Mouse (Mus musculus) frontal cortex, adult 2 months (tissue): ENCODE measurements around the gene Tmem156. TPM values are rescaled to one million over a fixed set of nuclear protein-coding genes. Genes with fewer than 3 reads are reported as not detected.
"Not testable (repeated sequence)": the region's sequence is repeated elsewhere in the genome, so short reads cannot be mapped to it uniquely, and the experiment has no call there.

Experiments used
- DNase-seq, 2 experiments: peaks; one replicate each; pipeline ENCODE4 v3.0.0; 2022; ENCODE audit warnings: low spot score in 1 of 2; ENCODE audit errors: extremely low spot score in 1 of 2
- polyA plus RNA-seq: library from polyadenylated mRNA; depleted of rRNA; stranded (reverse); fragments of >200 nt; gene quantifications from 2 replicates; pipeline ENCODE4 v1.2.3, GENCODE M21; 2012; rRNA removed

Tmem156 gene
- polyA plus RNA-seq: 0.40 and 0.44 TPM in 2 replicates

GRCm38 (mm10) chr5:65091921-65092320 is at the start of gene Tmem156:
Gene Tmem156, minus strand, starts transcription at chr5:65092132.
- no peak for DNase-seq

DNA sequence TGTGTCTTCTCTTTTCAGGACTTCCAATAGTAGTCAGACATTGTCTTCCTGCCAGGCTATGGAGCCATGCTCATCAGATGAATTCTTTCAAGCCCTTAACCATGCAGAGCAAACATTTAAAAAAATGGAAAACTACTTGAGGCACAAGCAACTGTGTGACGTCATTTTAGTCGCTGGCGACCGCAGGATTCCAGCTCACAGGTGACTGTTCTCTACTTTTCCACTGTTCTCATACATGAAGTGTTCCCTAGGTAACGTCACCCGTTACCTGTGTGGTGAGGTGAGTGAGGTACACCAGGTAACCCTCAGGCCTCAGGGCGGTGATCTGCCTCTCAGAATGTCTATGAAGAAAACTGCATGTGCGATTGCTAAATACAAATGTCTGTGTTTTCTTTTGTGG is 49.3 kb upstream of the Tmem156 start:
- no peak for DNase-seq

DNA sequence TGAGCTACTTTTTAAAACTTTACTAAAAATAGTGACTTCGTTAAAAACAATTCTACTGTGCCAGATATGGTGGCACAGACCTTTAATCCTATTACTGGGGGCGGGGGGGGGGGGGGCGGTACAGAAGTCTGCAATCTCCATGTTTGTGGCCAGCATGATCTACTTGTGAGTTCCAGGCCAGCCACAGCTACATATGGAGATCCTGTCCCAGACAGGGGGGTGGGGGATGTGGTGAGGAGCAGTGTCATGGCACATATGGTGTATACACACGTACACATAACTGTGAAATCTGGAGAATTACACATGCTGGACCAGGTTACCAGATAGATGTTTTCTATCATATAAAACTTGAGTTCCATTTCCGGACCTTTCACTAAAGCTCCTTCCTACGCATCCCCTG is 45.1 kb upstream of the Tmem156 start:
- no peak for DNase-seq

DNA sequence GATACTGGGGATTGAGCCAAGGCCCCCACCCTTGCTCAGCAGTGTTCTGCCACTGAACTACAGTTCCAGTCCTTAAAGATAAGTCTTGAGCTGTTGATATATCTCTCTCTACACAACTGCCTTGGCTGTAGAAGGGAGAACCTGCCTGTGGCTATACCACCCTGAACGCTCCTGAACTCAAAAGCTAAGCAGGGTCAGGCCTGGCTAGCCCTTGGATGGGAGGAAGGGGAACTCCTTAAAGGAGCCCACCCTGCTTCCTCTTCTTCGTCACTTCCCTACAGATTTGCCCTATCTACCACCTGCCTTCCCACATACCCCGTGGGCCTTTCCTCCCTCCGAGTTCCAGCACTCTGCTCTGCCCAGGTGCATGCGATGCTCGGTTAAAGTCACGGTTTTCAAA is 44.2 kb upstream of the Tmem156 start:
- DNase-seq: no peak

GRCm38 (mm10) chr5:65131211-65131879 is 39.4 kb upstream of the Tmem156 start:
- DNase-seq: peak in 1 of 2 experiments; percentile 41

DNA sequence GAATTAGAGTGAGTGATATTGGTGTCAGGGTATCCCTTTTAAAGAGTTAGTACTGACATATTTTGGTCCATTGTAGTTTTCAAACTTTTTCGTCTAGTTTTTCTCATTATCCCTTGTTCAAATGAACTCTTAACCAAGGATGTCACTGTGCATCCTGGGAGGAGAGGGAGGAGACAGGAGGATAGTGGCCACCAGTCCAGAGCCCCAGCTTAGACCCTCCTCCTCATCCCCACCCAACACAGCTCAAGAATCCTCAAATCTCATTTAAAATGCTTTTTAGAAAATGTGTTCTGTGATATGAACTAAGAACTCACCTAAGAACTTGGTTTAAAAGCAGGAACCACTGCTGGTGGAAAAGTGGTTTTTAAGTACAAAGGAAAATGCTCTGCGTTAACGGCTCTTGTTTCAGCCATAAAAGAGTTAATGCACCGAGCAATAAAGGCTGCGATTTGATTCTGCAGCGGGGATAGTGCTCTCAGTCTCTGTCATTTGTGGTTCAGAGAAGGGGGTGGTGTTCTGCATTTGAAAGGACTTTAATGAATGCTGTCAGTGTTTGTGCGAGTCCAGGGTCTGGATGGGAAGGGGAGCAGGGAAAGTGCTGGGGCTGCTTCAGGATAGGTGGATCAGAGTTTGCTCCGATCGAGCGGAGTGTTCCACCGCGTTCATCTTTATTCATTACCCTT is 38.7 kb upstream of the Tmem156 start:
- DNase-seq: peak; percentile 12 to 50

DNA sequence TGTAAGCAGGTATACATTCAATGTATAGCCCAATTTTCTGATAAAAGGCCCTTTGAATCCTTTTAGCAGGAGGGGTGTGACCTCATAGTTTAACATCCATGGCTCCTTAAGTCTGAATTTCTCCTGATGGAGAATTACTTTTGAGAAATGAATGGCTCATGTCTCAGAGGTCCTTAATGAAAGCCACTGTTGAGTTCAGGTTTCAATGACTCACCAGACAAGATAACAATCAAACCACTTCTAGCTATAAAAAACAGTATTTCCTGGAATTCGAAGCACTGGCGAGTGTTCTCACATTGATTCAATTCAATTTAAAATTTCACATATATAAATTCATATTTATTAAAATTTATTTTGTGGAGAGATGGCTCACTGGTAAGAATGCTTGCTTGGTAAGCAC is 36.5 kb upstream of the Tmem156 start:
- no peak for DNase-seq

DNA sequence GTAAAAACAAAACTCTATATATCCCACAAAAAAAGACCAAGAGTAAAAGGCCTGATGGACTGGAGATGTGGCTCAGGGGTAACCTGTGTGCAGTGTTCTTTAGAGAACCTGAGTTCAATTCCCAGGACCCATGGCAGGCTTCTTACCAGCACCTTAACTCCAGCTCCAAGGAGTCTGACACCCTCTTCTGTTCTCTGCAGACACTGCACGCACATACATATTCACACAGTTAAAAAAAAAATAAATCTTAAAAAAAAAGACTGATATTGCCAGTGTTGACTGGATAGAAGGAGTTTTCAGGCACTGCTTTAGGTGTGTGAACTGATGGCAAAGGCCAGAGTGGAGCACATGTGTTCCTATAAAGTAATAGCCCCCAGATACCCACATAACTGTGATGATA is 34.2 kb upstream of the Tmem156 start:
- no peak for DNase-seq

DNA sequence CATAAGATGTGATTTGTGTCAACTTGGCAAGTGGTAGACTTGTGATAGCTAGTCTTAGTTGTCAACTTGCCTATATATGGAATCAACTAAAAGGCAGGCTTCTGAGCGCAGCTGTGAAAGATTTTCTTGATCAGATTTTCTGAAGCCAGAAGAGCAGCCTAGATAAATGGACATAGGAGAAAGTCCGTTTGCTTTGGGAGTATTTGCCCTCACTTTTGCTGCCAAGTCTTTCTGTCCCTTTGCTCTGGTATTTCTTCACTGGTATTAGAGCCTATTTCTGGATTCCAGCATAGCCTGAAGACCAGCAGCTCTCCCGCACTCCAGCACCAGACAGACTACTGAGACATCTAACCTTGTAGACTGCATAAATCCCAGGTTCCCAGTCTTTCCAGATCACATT is 30.7 kb upstream of the Tmem156 start:
- DNase-seq: no peak

DNA sequence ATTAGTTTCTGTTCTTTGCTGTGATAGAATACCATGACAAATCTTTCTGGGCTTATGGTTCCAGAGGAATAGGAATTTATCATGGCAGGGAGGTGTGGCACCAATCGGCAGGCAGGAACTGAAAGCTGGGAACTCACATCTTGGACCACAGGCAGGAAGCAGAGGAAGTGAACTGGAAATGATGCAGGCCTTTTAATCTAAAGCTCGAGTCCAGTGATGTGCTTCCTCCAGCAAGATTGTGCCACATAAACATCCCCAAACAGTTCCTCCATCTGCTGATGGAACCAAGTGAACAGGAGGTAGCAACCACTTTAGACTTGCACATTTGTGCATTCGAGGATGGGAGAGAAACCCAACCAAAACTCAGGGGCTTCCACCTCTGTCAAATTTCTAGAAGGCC is 28.0 kb upstream of the Tmem156 start:
- DNase-seq: no peak

- DNase-seq: no peak
Observed at GRCm38 (mm10) chr5:65119495-65119894, 27.6 kb upstream of the Tmem156 start.

DNA sequence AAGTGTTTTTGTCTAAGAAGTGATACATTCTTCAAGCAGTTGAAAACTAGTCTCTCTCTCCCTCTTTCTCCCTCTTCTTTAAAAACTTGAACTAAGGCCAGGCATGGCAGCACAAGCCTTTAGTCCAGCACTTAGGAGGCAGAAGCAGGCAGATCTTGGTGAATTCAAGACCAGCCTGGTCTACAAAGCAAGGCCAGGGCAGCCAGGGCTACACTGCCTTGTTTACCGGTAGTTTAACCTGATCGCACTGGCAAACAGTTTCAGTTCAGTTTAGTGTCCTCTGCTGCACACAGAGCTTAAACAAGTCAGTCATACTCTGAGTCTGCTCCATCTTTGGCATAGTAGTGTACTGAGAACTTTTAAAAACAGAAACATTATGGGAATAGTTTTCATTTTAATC is 24.9 kb upstream of the Tmem156 start:
- DNase-seq: no peak

DNA sequence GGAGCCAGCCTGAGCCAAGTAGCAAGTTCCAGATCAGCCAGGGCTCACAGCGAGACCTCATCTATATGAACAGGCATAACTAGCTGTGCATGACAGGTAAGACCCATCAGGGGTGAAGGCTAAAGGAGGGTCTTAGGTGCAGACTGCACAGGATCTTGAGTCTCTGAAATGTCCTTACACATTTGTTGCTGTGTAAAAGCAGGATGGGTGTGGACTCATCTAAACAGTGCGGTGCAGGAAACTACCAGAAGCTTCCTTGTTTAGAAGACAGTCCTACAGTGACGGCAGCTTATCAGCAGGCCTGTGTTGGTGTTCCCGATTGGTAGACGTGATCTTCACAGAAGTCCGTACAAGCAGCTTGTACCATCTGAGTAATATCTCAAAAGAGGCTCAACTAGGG is 21.4 kb upstream of the Tmem156 start:
- no peak for DNase-seq

GRCm38 (mm10) chr5:65112225-65112624 is 20.3 kb upstream of the Tmem156 start:
- DNase-seq: not testable (repeated sequence)

DNA sequence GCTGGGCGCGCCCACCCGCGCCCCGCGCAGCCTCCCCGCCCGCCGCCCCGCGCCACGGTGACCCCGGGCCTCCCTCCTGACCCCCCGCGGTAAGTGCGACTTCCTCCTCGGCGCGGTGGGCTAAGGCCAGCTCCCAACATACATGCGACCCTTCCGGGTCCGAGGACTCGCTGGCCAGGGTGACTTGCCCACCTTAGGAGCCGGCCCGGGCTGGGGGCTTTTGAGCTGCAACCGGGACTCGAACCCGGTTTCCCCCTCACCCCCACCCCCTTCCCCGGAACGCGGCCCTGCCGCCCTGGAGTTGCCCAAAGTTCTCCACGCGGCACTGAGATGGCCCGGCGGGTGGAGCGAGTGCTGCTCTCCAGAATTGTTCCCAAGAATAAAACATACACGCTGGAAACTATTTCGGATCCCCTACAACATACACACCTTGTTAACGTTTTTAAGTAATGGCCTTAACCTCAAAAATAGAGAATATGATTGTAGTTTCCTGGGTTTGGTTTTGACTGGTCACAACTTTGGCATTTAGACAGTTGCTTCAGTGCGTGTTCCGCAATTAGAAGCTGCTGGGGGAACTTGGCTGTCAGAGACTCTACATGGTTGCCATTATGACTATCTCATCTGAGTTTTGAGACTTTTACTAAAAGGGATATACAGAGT is 16.0 kb upstream of the Tmem156 start:
- no peak for DNase-seq

GRCm38 (mm10) chr5:65106876-65107772 is 15.2 kb upstream of the Tmem156 start, which contains the start of gene Klhl5:
Gene Klhl5, plus strand, starts transcription at chr5:65107539.
- peak; percentile 49 to 82 for DNase-seq

DNA sequence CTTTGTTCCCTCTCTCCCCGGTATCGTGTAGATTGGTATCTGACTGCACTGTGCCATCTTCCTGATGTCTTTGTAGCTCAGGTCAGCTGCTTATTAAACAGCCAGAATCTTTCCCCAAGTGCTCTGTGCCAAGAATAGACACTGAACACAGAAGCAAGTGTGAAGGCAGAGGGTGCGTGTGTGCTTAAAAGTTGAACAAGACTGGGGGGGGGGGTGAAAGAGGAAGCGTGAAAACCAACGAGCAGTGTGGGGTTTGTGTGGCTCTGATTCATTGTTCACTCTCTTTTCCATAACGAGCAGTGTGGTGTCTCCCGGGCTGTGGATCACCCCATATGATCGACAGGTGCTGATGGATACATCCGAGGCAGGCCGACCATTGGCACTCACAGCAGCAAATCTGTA is 10.7 kb upstream of the Tmem156 start:
- DNase-seq: no peak

- DNase-seq: no peak
Observed at GRCm38 (mm10) chr5:65102026-65102640, 10.2 kb upstream of the Tmem156 start.

DNA sequence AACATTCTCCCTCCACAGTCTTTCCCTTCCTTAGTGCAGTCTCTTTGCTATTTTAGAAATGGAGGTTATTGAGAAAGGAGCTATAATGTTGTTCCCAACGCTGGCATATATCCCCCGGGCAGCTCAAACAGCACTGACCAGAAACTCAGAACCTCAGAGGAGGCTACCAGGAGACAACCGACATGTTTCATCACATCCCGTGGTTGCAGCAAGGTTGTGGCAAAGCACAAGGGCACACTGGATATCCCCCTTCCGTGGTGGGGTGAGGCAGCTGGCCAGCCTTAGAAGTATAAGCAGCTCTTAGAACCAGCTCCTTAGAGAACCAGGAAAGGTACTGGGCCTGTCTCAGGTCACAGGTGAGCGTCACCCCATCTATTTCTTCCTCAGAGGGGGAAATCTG is 9.7 kb upstream of the Tmem156 start:
- no peak for DNase-seq

GRCm38 (mm10) chr5:65101209-65101608 is 9.3 kb upstream of the Tmem156 start:
- DNase-seq: no peak
